Mouse (Mus musculus) kidney, embryonic 14.5 days (tissue): ENCODE measurements around the gene Ift122. TPM values are rescaled to one million over a fixed set of nuclear protein-coding genes. Genes with fewer than 3 reads are reported as not detected.
A peak's percentile ranks its signal among the peaks of the same experiment; 100 is the strongest.

Source experiments
- ATAC-seq: fragments of 200-750 bp; cut with Nextera tagmentation; 2 replicates; pipeline ENCODE4 v1.8.0; 2017; ENCODE audit warnings: moderate number of reproducible peaks, mild to moderate bottlenecking, moderate TSS enrichment, moderate library complexity; ENCODE audit not compliant: low FRiP score, low TSS enrichment
- H3K27ac ChIP-seq: fragments of 300-500 bp; sonication (generic); 2 replicates; pipeline ENCODE4 v1.5.1; 2014; ENCODE audit warnings: low read depth, mild to moderate bottlenecking, low read length, moderate library complexity, mixed read lengths
- H3K27me3 ChIP-seq: fragments of 300-500 bp; sonication (generic); 2 replicates; pipeline ENCODE4 v1.6.1; 2014; ENCODE audit warnings: mild to moderate bottlenecking, low read length; ENCODE audit not compliant: control insufficient read depth, insufficient read depth
- H3K36me3 ChIP-seq: fragments of 300-500 bp; sonication (generic); 2 replicates; pipeline ENCODE4 v1.6.1; 2014; ENCODE audit warnings: low read length, mixed read lengths; ENCODE audit not compliant: control insufficient read depth, insufficient read depth
- H3K4me1 ChIP-seq: fragments of 300-500 bp; sonication (generic); 2 replicates; pipeline ENCODE4 v1.6.1; 2014; ENCODE audit warnings: low read length, mixed read lengths; ENCODE audit not compliant: control insufficient read depth, insufficient read depth
- H3K4me2 ChIP-seq: fragments of 300-500 bp; sonication (generic); replicated peaks from 2 replicates; pipeline ENCODE4 v1.6.1; 2014; ENCODE audit warnings: low read depth, mild to moderate bottlenecking, low read length
- H3K4me3 ChIP-seq: fragments of 300-500 bp; sonication (generic); 2 replicates; pipeline ENCODE4 v1.5.1; 2014; ENCODE audit warnings: mild to moderate bottlenecking, low read length
- H3K9ac ChIP-seq: fragments of 300-500 bp; sonication (generic); 2 replicates; pipeline ENCODE4 v1.6.1; 2014; ENCODE audit warnings: low read depth, mild to moderate bottlenecking, low read length, moderate library complexity
- H3K9me3 ChIP-seq: fragments of 300-500 bp; sonication (generic); 2 replicates; pipeline ENCODE4 v1.6.1; 2016; ENCODE audit warnings: low read length; ENCODE audit not compliant: control insufficient read depth
- WGBS: fragments of 180-500 bp; shearing (Covaris S2); extraction: QIAGEN DNeasy Blood & Tissue Kit; methylation state at CpG from one replicate; pipeline ENCODE4 v1.1.7; 2014; 5-methylcytosine and 5-hydroxymethylcytosine counted together
- polyA plus RNA-seq: library from polyadenylated mRNA; unstranded; fragments of >200 nt; fragmentation: Nextera tagmentation; extraction: Ambion mirVana; gene quantifications from 2 replicates; pipeline ENCODE4 v1.2.1, GENCODE M21; 2014

Ift122 gene
- polyA plus RNA-seq, 1 experiment from 2014 or later, result 33.3 TPM

DNA sequence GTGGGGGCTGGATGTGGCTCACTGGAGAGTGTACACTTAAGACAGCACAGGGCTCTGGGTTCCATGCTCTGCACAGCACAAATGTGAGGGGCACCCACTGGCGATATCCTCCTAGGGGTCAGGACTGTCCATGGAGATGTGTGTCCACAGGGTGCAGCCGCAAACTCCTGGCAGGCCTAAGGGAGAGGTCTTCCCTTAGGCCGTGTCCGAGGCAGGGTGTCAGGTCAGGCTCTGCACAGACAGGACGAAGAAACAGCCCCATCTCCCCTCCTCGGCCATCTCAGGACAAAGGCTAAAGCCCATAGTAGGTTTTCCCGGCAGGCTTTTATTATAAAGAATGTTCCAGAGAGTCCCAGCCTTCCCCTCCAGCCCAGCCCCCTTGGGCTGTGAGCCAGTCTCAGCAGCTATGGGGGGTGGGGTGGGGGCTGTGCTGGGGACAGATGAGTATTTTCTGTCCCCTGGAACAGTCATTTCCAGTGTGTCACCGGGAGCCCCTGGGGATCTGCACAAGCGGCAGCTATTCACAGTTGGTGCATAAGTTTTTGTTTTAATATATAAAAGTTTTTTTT is 101.3 kb downstream of the Ift122 start:
- WGBS, result 83% methylated on average over 9 of the region's 9 CpGs
- H3K36me3 ChIP-seq, result peaks cover 27% of the 10 kb centered on the region; the same call in 1 of the 2 replicates
- no peak overlapping the region for H3K4me3 ChIP-seq
- H3K9ac ChIP-seq, result no peak overlapping the region
- peaks cover 3% of the 10 kb centered on the region; the same call in 1 of the 2 replicates for H3K9me3 ChIP-seq
- H3K27me3 ChIP-seq, result no peaks in the 10 kb centered on the region
- H3K4me1 ChIP-seq, result peaks cover 17% of the 10 kb centered on the region
- no peak for ATAC-seq
- no peak overlapping the region for H3K4me2 ChIP-seq
- no peak overlapping the region for H3K27ac ChIP-seq

DNA sequence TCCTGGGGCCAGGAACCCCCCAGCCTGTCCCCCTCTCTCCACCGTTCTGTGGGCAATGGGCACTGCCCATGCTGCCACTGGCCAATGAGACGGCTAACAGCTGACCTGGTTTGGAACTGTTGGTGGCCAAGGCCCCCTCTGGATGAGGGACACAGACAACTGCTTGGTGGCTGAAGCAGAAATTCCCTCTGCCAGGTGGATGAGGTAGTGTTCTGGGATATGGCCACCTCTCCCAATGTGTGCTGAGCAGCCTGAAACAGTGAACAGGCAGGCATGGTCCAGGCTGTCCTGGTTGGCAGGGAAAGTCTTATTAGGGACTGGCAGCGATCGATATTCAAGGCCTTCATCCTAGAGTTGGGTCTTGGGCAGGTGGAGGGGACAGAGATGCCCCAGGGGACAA is 101.9 kb downstream of the Ift122 start:
- Histone ChIP-seq H3K4me2 (no peak overlapping the region), H3K4me1 (peaks cover 17% of the 10 kb centered on the region), H3K4me3 (no peak overlapping the region), H3K9me3 (peaks cover 3% of the 10 kb centered on the region; the same call in 1 of the 2 replicates), H3K36me3 (peaks cover 33% of the 10 kb centered on the region; the same call in 1 of the 2 replicates), H3K27ac (no peak overlapping the region), H3K27me3 (no peaks in the 10 kb centered on the region), H3K9ac (no peak overlapping the region)
- ATAC-seq, result no peak
- WGBS, result 88% methylated on average over 4 of the region's 4 CpGs

DNA sequence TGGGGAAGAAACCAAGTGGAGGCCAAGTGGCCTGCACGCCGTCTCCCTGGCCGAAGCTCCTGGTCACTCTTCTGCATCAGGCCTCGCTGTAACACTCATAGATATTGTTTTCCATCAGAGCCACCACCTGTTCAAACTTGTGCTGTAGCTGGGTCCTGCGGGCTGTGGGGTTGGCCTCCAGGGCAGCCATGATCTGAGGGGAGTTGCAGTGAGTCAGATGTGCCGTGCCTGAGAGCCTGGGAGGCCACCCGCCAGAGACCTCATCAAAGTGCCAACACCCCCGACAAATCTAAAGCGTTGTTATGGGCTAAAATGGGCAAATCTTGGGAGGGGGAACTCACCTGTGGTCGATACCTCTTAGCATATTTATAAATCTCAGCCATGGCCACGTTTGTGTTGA is 102.4 kb downstream of the Ift122 start:
- Histone ChIP-seq H3K9me3 (peaks cover 3% of the 10 kb centered on the region; the same call in 1 of the 2 replicates), H3K36me3 (peaks cover 37% of the 10 kb centered on the region; the same call in 1 of the 2 replicates), H3K27ac (no peak overlapping the region), H3K4me1 (peaks cover 17% of the 10 kb centered on the region), H3K4me3 (no peak overlapping the region), H3K27me3 (no peaks in the 10 kb centered on the region), H3K9ac (no peak overlapping the region), H3K4me2 (no peak overlapping the region)
- 80% methylated on average over 11 of the region's 11 CpGs for WGBS
- ATAC-seq, result no peak

DNA sequence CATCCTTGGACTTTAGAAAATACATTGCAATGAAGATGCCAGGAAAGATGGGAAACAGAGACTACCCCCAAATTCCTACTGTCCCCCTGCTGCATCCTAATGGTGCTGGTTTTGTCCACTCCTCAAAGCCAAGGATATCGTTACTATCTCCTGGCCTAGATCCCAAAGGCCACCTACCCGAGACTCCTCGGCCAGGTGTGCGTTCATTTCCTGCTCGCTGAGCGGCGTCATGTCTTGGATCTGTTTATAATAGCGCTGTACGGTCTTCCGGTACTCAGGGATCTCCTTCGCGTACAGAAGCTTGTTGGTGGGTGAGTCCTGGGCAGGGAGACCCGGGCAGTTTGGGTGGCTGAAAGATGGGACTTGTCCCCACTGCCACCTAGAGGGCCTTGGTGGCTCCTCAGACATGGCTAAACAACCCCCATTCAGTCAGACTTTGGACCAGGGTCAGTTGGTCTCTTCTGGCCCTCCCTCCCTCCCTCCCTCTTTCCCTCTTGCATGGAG is 103.2 kb downstream of the Ift122 start:
- ATAC-seq, result peak; percentile 22; the same call in 1 of the 2 replicates

DNA sequence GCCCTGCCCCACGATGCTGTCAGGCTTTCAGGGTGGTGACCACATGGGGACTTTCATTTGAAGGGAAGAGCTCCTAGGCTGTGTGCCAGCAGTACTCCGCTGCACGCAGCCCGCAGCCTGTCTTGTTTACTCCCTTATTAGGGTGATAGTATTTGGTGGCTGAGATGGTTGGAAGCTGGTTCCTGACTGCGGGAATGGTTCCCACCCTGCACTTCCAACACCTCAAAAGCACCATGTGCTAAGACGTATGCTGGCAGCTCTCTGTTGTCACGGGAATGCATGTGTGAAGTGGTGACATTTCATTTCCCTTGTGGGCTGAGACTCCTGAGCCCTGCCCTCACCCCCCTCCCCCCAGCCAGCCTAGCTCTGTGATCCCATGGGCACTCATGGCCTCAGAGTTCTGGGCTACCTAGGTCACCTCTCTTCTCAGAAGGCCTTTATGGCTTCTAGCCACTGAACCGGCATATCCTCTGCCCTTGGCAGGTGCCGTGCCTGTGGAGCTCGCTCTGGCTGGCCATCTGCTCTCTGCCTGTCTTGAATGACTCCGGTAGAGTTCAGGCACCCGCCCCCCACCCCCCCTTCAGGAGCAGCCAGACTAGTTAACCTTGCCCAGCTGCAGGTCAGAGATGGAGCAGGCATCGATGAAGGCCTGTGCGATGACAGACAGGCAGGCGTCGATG is 103.8 kb downstream of the Ift122 start:
- peaks cover 17% of the 10 kb centered on the region for H3K4me1 ChIP-seq
- 35% methylated on average over 16 of the region's 16 CpGs for WGBS
- peaks cover 44% of the 10 kb centered on the region for H3K36me3 ChIP-seq
- no peak overlapping the region for H3K4me2 ChIP-seq
- H3K4me3 ChIP-seq, result no peak overlapping the region
- peak overlapping the region; percentile 20; the same call in 1 of the 2 replicates for H3K27ac ChIP-seq
- no peaks in the 10 kb centered on the region for H3K27me3 ChIP-seq
- peak; percentile 24; the same call in 1 of the 2 replicates for ATAC-seq
- no peaks in the 10 kb centered on the region for H3K9me3 ChIP-seq
- H3K9ac ChIP-seq, result no peak overlapping the region

More for the DNA sequence above, 103.2 kb downstream of the Ift122 start:
- Histone ChIP-seq H3K27ac (no peak overlapping the region), H3K4me3 (no peak overlapping the region), H3K4me2 (no peak overlapping the region), H3K9ac (no peak overlapping the region), H3K9me3 (peaks cover 2% of the 10 kb centered on the region; the same call in 1 of the 2 replicates), H3K36me3 (peaks cover 42% of the 10 kb centered on the region; the same call in 1 of the 2 replicates), H3K4me1 (peaks cover 17% of the 10 kb centered on the region), H3K27me3 (no peaks in the 10 kb centered on the region)
- 82% methylated on average over 13 of the region's 13 CpGs for WGBS

DNA sequence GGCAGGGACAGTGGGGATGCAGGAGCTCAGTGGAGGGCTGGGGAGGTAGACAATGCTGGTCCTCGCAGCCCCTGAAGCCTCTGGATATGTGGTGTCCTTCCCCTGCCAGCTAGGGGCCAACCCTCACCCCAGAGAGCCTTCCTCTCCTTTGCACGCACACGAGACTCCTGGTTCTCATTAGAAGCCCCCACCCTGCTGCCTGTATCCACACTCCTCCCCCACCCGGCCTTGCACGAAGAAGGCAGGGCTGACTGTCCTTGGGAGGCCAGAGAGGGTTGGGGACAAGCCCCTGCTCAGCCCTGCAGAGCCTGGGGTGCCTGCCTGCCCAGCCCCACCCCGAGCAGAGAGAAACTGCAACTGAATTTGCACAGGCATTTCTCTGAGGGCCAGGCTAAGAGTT is 104.4 kb downstream of the Ift122 start:
- Histone ChIP-seq H3K4me3 (no peak overlapping the region), H3K36me3 (peaks cover 51% of the 10 kb centered on the region), H3K27ac (no peak overlapping the region), H3K4me2 (no peak overlapping the region), H3K4me1 (peaks cover 17% of the 10 kb centered on the region), H3K9me3 (no peaks in the 10 kb centered on the region), H3K27me3 (no peaks in the 10 kb centered on the region), H3K9ac (no peak overlapping the region)
- WGBS, result 47% methylated on average over 6 of the region's 6 CpGs
- no peak for ATAC-seq

DNA sequence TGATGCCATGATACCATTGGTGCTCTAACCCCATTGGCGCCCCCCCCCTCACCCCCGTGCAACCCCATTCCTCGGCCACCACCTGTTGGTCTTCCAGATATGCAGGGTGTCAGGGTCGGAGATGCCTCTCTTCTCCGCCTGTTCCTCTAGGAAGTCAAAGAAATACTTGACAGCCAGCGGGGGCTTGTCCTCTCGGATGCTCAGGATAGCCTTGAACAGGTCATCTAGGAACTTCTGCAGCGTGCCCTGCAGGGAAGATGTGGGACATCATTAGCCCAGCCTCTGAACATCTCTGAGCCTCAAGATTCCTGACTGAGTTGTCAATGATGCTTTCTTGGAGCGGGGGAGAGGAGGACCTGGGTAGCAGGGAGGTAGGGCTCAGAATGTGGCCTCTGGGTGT is 105.2 kb downstream of the Ift122 start:
- ATAC-seq, result no peak

DNA sequence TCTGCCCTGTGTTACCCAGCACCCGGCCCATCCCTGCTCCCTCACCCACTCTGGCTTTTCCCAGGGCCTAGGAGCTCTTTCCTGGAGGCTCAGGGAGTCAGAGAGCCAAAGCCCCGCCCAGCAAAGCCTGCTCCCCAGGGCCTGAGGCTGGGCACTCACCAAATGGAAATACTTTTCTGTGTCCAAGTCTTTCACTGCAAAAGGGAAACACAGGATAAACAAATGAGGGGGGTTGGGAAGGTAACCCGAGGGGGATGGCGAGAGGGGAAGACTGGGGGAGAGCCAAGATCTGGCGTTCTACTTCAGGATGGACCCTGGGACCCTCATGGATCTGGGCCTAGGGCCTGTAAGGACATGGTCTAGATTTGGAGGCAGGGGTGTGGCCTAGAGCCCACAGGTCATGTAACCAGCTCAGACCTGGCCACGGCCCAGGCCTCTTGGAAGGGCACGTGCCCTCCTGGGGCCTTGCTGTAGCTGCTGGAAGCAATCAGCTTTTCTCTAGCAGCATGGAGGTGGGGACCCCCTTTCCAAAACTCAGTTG is 106.0 kb downstream of the Ift122 start:
- Histone ChIP-seq H3K9ac (no peak overlapping the region), H3K9me3 (no peaks in the 10 kb centered on the region), H3K36me3 (peaks cover 64% of the 10 kb centered on the region), H3K27me3 (no peaks in the 10 kb centered on the region), H3K27ac (no peak overlapping the region), H3K4me2 (no peak overlapping the region), H3K4me1 (peaks cover 17% of the 10 kb centered on the region), H3K4me3 (no peak overlapping the region)
- 77% methylated on average over 7 of the region's 7 CpGs for WGBS
- no peak for ATAC-seq

More for the DNA sequence above, 105.2 kb downstream of the Ift122 start:
- Histone ChIP-seq H3K9me3 (no peaks in the 10 kb centered on the region), H3K36me3 (peaks cover 57% of the 10 kb centered on the region), H3K4me1 (peaks cover 17% of the 10 kb centered on the region), H3K27ac (no peak overlapping the region), H3K9ac (no peak overlapping the region), H3K4me2 (no peak overlapping the region), H3K27me3 (no peaks in the 10 kb centered on the region), H3K4me3 (no peak overlapping the region)
- 92% methylated on average over 9 of the region's 9 CpGs for WGBS

DNA sequence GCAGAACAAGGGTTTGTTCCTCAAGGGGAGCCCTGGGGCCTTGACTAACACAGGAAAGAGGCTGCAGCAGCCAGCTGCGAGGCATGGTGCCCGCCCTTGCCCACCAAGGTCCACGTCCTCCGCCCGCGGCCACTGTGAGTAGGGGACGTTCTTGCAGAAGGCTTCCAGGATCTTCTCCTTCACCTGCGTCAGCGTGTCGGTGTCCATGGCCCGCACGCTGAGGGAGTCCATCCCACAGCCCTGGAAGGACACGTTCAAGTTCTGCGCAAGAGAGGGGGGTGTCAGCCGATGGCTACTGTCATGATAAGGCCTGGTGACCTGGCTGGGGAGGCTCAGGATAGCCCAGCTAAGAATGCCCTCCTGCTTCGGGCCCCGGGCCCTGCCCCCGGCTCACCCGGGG is 107.1 kb downstream of the Ift122 start:
- ATAC-seq, result no peak
- H3K4me1 ChIP-seq, result peaks cover 17% of the 10 kb centered on the region
- WGBS, result 93% methylated on average over 19 of the region's 19 CpGs
- no peaks in the 10 kb centered on the region for H3K27me3 ChIP-seq
- H3K36me3 ChIP-seq, result peaks cover 65% of the 10 kb centered on the region
- H3K4me3 ChIP-seq, result no peak overlapping the region
- no peak overlapping the region for H3K27ac ChIP-seq
- no peaks in the 10 kb centered on the region for H3K9me3 ChIP-seq
- H3K9ac ChIP-seq, result no peak overlapping the region
- H3K4me2 ChIP-seq, result no peak overlapping the region
